Mouse (Mus musculus) heart, embryonic 14.5 days (tissue): Measurements from ENCODE around the gene Zfand3. TPM values are rescaled to one million over a fixed set of nuclear protein-coding genes. Genes with fewer than 3 reads are reported as not detected.

Experiments
- ATAC-seq: fragments of 200-750 bp; cut with Nextera tagmentation; 2 replicates; pipeline ENCODE4 v1.8.0; 2017; ENCODE audit warnings: low read depth, moderate TSS enrichment; ENCODE audit not compliant: insufficient number of reproducible peaks, insufficient read depth, low FRiP score
- H3K27ac ChIP-seq, 2 experiments: fragments of 200-500 bp in 1 of 2; fragments of 300-500 bp in 1 of 2; sonication (generic) in 1 of 2; replicated peaks in 1 of 2; 2 replicates each; pipeline ENCODE4 v1.5.1; 2012 to 2014; ENCODE audit warnings: low read depth in 2 of 2, low read length in 2 of 2, control low read depth in 1 of 2, mild to moderate bottlenecking in 1 of 2, mixed read lengths in 1 of 2; ENCODE audit not compliant: control insufficient read depth in 1 of 2, insufficient read depth in 1 of 2
- H3K27me3 ChIP-seq: fragments of 300-500 bp; sonication (generic); 2 replicates; pipeline ENCODE4 v1.6.1; 2014; ENCODE audit warnings: mild to moderate bottlenecking, low read length, control low read depth; ENCODE audit not compliant: control insufficient read depth, insufficient read depth
- H3K36me3 ChIP-seq: fragments of 300-500 bp; sonication (generic); 2 replicates; pipeline ENCODE4 v1.6.1; 2014; ENCODE audit warnings: mild to moderate bottlenecking, control low read depth, low read length, mixed read lengths; ENCODE audit not compliant: control insufficient read depth, insufficient read depth
- H3K4me1 ChIP-seq, 2 experiments: fragments of 200-500 bp in 1 of 2; fragments of 300-500 bp in 1 of 2; sonication (generic) in 1 of 2; 2 replicates each; pipeline ENCODE4 v1.6.1; 2012 to 2014; ENCODE audit warnings: low read length in 2 of 2, control low read depth in 1 of 2, mixed read lengths in 1 of 2; ENCODE audit not compliant: control insufficient read depth in 2 of 2, insufficient read depth in 2 of 2
- H3K4me2 ChIP-seq: fragments of 300-500 bp; sonication (generic); 2 replicates; pipeline ENCODE4 v1.6.1; 2014; ENCODE audit warnings: mild to moderate bottlenecking, low read length
- H3K4me3 ChIP-seq, 2 experiments: fragments of 200-500 bp in 1 of 2; fragments of 300-500 bp in 1 of 2; sonication (generic) in 1 of 2; 2 replicates each; pipeline ENCODE4 v1.5.1; 2012 to 2014; ENCODE audit warnings: low read length in 2 of 2, mild to moderate bottlenecking in 2 of 2, control low read depth in 1 of 2, low read depth in 1 of 2, moderate library complexity in 1 of 2; ENCODE audit not compliant: control insufficient read depth in 1 of 2, insufficient read depth in 1 of 2
- H3K9ac ChIP-seq: fragments of 300-500 bp; sonication (generic); 2 replicates; pipeline ENCODE4 v1.6.1; 2014; ENCODE audit warnings: mild to moderate bottlenecking, low read length
- H3K9me3 ChIP-seq: fragments of 300-500 bp; sonication (generic); 2 replicates; pipeline ENCODE4 v1.6.1; 2016; ENCODE audit warnings: low read length, control low read depth; ENCODE audit not compliant: control insufficient read depth
- WGBS: fragments of 180-500 bp; shearing (Covaris S2); extraction: QIAGEN DNeasy Blood & Tissue Kit; methylation state at CpG from one replicate; pipeline ENCODE4 v1.1.7; 2014; 5-methylcytosine and 5-hydroxymethylcytosine counted together
- polyA plus RNA-seq: library from polyadenylated mRNA; unstranded; fragments of >200 nt; fragmentation: Nextera tagmentation; extraction: Ambion mirVana; gene quantifications from 2 replicates; pipeline ENCODE4 v1.2.1, GENCODE M21; 2014

Zfand3 gene
- polyA plus RNA-seq, 1 experiment from 2014 or later, result 48.1 TPM

GRCm38 (mm10) chr17:30200283-30200682 is 195.8 kb downstream of the Zfand3 start:
- H3K27ac ChIP-seq, result peak overlapping the region in 1 of 2 experiments; percentile 85; a peak in 3 of 4 replicates
- 41% methylated on average over 4 of the region's 4 CpGs for WGBS
- no peak for ATAC-seq
- peaks cover 82 to 97% of the 10 kb centered on the region in 2 experiments for H3K4me1 ChIP-seq
- H3K27me3 ChIP-seq, result no peaks in the 10 kb centered on the region
- peak overlapping the region; percentile 44 for H3K9ac ChIP-seq
- H3K36me3 ChIP-seq, result no peaks in the 10 kb centered on the region
- no peaks in the 10 kb centered on the region for H3K9me3 ChIP-seq
- no peak overlapping the region for H3K4me3 ChIP-seq
- H3K4me2 ChIP-seq, result no peak overlapping the region; the same call in 1 of the 2 replicates

GRCm38 (mm10) chr17:30205062-30205825 is 200.7 kb downstream of the Zfand3 start:
- H3K4me1 ChIP-seq, result peaks cover 49 to 63% of the 10 kb centered on the region in 2 experiments
- H3K36me3 ChIP-seq, result peaks cover 26% of the 10 kb centered on the region
- H3K4me2 ChIP-seq, result no peak overlapping the region
- WGBS, result 85% methylated on average over 17 of the region's 17 CpGs
- H3K9ac ChIP-seq, result no peak overlapping the region
- no peak overlapping the region for H3K27ac ChIP-seq
- no peak for ATAC-seq
- no peaks in the 10 kb centered on the region for H3K27me3 ChIP-seq
- H3K4me3 ChIP-seq, result no peak overlapping the region
- no peaks in the 10 kb centered on the region for H3K9me3 ChIP-seq

- Histone ChIP-seq H3K36me3 (peaks cover 44% of the 10 kb centered on the region), H3K4me2 (no peak overlapping the region), H3K9me3 (no peaks in the 10 kb centered on the region), H3K4me1 (peaks cover 13 to 33% of the 10 kb centered on the region in 2 experiments; a peak in 3 of 4 replicates), H3K4me3 (no peak overlapping the region), H3K27me3 (no peaks in the 10 kb centered on the region), H3K27ac (no peak overlapping the region), H3K9ac (no peak overlapping the region)
- 88% methylated on average over 8 of the region's 8 CpGs for WGBS
- ATAC-seq, result no peak
Measured at GRCm38 (mm10) chr17:30210262-30210661, 205.7 kb downstream of the Zfand3 start.

GRCm38 (mm10) chr17:30210936-30211335 is 206.4 kb downstream of the Zfand3 start:
- Histone ChIP-seq H3K9ac (no peak overlapping the region), H3K4me1 (peaks cover 18 to 36% of the 10 kb centered on the region in 2 experiments)

GRCm38 (mm10) chr17:30212647-30213046 is 208.1 kb downstream of the Zfand3 start:
- Histone ChIP-seq H3K9ac (0 out of 2 replicates have a peak overlapping the region, but pooled peaks have one; percentile 42), H3K4me3 (no peak overlapping the region), H3K36me3 (peaks cover 44% of the 10 kb centered on the region), H3K4me2 (no peak overlapping the region), H3K9me3 (no peaks in the 10 kb centered on the region), H3K27me3 (no peaks in the 10 kb centered on the region), H3K27ac (peak overlapping the region in 1 of 2 experiments; percentile 20; a peak in 1 of 4 replicates), H3K4me1 (peaks cover 20 to 41% of the 10 kb centered on the region in 2 experiments)
- WGBS, result 73% methylated on average over 12 of the region's 12 CpGs
- ATAC-seq, result no peak

More at GRCm38 (mm10) chr17:30210936-30211335, 206.4 kb downstream of the Zfand3 start:
- peaks cover 44% of the 10 kb centered on the region for H3K36me3 ChIP-seq
- no peak overlapping the region for H3K4me3 ChIP-seq
- no peak overlapping the region for H3K27ac ChIP-seq
- no peak for ATAC-seq
- H3K27me3 ChIP-seq, result no peaks in the 10 kb centered on the region
- H3K4me2 ChIP-seq, result no peak overlapping the region
- 89% methylated on average over 6 of the region's 6 CpGs for WGBS
- no peaks in the 10 kb centered on the region for H3K9me3 ChIP-seq

GRCm38 (mm10) chr17:30213371-30213770 is 208.8 kb downstream of the Zfand3 start:
- H3K9ac ChIP-seq, result no peak overlapping the region
- H3K4me1 ChIP-seq, result peaks cover 18 to 39% of the 10 kb centered on the region in 2 experiments
- H3K36me3 ChIP-seq, result peaks cover 37% of the 10 kb centered on the region
- no peak overlapping the region for H3K4me2 ChIP-seq
- ATAC-seq, result no peak
- no peaks in the 10 kb centered on the region for H3K27me3 ChIP-seq
- 62% methylated on average over 5 of the region's 5 CpGs for WGBS
- H3K27ac ChIP-seq, result no peak overlapping the region
- no peak overlapping the region for H3K4me3 ChIP-seq
- H3K9me3 ChIP-seq, result no peaks in the 10 kb centered on the region

GRCm38 (mm10) chr17:30214393-30214792 is 209.9 kb downstream of the Zfand3 start:
- H3K4me2 ChIP-seq, result no peak overlapping the region
- no peak overlapping the region for H3K4me3 ChIP-seq
- H3K36me3 ChIP-seq, result peaks cover 34% of the 10 kb centered on the region
- H3K4me1 ChIP-seq, result peaks cover 18 to 39% of the 10 kb centered on the region in 2 experiments
- ATAC-seq, result no peak
- no peaks in the 10 kb centered on the region for H3K9me3 ChIP-seq
- H3K27ac ChIP-seq, result no peak overlapping the region
- no peak overlapping the region for H3K9ac ChIP-seq
- H3K27me3 ChIP-seq, result no peaks in the 10 kb centered on the region
- 33% methylated on average over 6 of the region's 6 CpGs for WGBS
